Mouse (Mus musculus) embryonic facial prominence, embryonic 11.5 days (tissue): ENCODE results near the gene Pld5. TPM values are rescaled to one million over a fixed set of nuclear protein-coding genes. Genes with fewer than 3 reads are reported as not detected.

ENCODE experiments used
- ATAC-seq: fragments of 200-750 bp; cut with Nextera tagmentation; replicated peaks from 2 replicates; pipeline ENCODE4 v1.8.0; 2017; ENCODE audit warnings: low read depth; ENCODE audit not compliant: insufficient number of reproducible peaks, low FRiP score, low TSS enrichment
- DNase-seq: peaks from one replicate; pipeline ENCODE4 v3.0.0-alpha.2; 2015; ENCODE audit warnings: low spot score
- H3K27ac ChIP-seq: fragments of 300-500 bp; sonication (generic); replicated peaks from 2 replicates; pipeline ENCODE4 v1.5.1; 2014; ENCODE audit warnings: mild to moderate bottlenecking, low read depth, low read length, control low read depth
- H3K27me3 ChIP-seq: fragments of 300-500 bp; sonication (generic); 2 replicates; pipeline ENCODE4 v1.6.1; 2014; ENCODE audit warnings: mild to moderate bottlenecking, low read length, moderate library complexity, mixed read lengths; ENCODE audit not compliant: control insufficient read depth, insufficient read depth
- H3K36me3 ChIP-seq: fragments of 300-500 bp; sonication (generic); replicated peaks from 2 replicates; pipeline ENCODE4 v1.6.1; 2014; ENCODE audit warnings: low read depth, mild to moderate bottlenecking, low read length, moderate library complexity, mixed read lengths; ENCODE audit not compliant: control insufficient read depth, insufficient read depth
- H3K4me1 ChIP-seq: fragments of 300-500 bp; sonication (generic); 2 replicates; pipeline ENCODE4 v1.6.1; 2014; ENCODE audit warnings: low read length, mixed read lengths; ENCODE audit not compliant: control insufficient read depth, insufficient read depth
- H3K4me2 ChIP-seq: fragments of 300-500 bp; sonication (generic); 2 replicates; pipeline ENCODE4 v1.6.1; 2014; ENCODE audit warnings: low read depth, mild to moderate bottlenecking, control low read depth, low read length, moderate library complexity
- H3K4me3 ChIP-seq: fragments of 300-500 bp; sonication (generic); 2 replicates; pipeline ENCODE4 v1.5.1; 2014; ENCODE audit warnings: low read depth, low read length, control low read depth
- H3K9ac ChIP-seq: fragments of 300-500 bp; sonication (generic); replicated peaks from 2 replicates; pipeline ENCODE4 v1.6.1; 2014; ENCODE audit warnings: mild to moderate bottlenecking, control low read depth, low read length
- H3K9me3 ChIP-seq: fragments of 300-500 bp; sonication (generic); replicated peaks from 2 replicates; pipeline ENCODE4 v1.6.1; 2016; ENCODE audit warnings: mild to moderate bottlenecking, low read length, inconsistent platforms, mixed read lengths; ENCODE audit not compliant: control insufficient read depth
- WGBS: fragments of 180-500 bp; shearing (Covaris S2); extraction: QIAGEN DNeasy Blood & Tissue Kit; methylation state at CpG from one replicate; pipeline ENCODE4 v1.1.7; 2014; 5-methylcytosine and 5-hydroxymethylcytosine counted together
- polyA plus RNA-seq: library from polyadenylated mRNA; unstranded; fragments of >200 nt; fragmentation: Nextera tagmentation; extraction: Ambion mirVana; gene quantifications from 2 replicates; pipeline ENCODE4 v1.2.1, GENCODE M21; 2014

Gene Pld5
- polyA plus RNA-seq, 1 experiment from 2014 or later: 0.29 TPM

DNA sequence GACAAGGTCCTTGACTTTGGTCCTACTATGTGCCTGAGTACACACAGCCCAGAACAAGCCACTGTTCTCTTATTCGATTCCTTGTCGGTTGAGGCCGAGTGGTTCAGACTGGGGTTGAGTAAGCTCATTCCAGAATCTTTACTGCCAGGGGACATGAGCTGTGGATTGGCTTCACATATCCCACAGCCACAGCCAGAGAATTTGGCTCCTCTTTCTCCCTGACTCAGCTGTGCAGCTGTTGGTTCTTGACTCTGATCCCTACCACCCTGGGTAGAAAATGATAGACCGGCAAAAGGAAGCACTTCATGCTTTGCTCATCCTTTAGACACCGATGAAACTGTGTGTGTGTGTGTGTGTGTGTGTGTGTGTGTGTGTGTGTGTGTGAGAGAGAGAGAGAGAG lies 343.7 kb downstream of the Pld5 start:
- Histone ChIP-seq H3K9ac (no peak overlapping the region), H3K27me3 (no peaks in the 10 kb centered on the region), H3K9me3 (no peaks in the 10 kb centered on the region), H3K36me3 (no peaks in the 10 kb centered on the region), H3K4me3 (no peak overlapping the region), H3K27ac (no peak overlapping the region), H3K4me1 (no peaks in the 10 kb centered on the region), H3K4me2 (no peak overlapping the region)
- WGBS: 87% methylated on average over 5 of the region's 5 CpGs
- DNase-seq (no peak), ATAC-seq (no peak)

DNA sequence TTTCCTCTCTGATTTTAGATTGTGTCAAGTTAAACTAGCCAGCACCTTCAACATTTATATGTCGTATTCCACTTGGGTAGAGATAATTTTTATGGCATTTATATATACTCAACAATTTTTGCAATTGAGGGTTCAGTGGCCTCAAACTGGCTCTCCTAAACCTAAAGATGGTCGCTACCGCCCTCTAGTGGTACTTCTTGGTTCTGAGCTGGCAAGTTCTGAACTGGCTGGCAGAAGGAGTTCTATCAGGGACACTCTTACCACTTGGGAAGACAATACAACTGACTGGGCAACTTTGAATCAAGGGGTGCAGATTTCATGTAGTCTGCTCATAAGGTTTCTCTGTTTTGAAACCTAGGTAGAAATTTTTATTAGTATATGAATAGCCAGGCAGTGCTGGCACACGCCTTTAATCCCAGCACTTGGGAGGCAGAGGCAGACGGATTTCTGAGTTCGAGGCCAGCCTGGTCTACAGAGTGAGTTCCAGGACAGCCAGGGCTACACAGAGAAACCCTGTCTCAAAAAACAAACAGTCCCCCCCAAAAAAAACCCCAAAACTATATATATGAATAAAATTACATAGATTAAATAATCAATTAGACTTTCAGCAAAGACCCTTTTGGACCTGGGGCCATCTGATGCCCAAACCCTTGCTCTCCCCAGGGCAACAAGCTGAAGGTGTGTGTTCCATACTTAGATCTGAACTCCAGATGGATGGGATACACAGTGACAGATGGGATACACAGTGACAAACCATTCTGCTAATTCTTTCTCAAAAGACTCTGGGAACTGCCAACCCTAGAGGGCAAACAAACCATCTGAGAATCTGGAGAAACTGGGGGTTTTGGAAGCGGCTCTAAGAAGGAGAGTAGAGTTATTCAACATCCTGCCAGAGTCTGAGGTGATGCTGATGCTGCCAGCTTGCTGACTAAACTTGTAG lies 351.0 kb downstream of the Pld5 start:
- Histone ChIP-seq H3K4me3 (no peak overlapping the region), H3K27ac (no peak overlapping the region), H3K9me3 (no peaks in the 10 kb centered on the region), H3K4me2 (no peak overlapping the region), H3K4me1 (no peaks in the 10 kb centered on the region), H3K9ac (no peak overlapping the region), H3K36me3 (no peaks in the 10 kb centered on the region), H3K27me3 (no peaks in the 10 kb centered on the region)
- WGBS: 56% methylated on average over 7 of the region's 7 CpGs
- ATAC-seq (no peak), DNase-seq (peak; percentile 82)

DNA sequence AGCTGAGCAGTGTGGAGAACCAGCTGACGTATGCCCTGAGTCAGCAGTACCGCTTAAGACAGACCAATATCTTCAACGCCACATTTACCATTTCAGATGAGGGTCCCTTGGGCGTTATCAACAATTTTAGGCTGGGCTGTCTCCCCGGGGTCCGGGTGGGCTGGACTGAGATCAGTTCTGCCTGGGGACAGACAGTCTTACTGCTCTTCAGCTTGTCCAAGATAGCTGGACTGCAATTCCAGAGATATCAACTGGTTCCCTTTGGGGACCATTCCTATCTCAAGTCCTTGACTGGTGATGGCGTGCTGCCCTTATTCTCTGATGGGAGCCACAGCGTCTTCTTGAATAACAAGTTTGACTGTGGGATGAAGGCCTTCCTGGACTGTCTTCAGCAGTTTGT lies 354.0 kb downstream of the Pld5 start:
- ATAC-seq: no peak
- Histone ChIP-seq H3K27me3 (no peaks in the 10 kb centered on the region), H3K9ac (no peak overlapping the region), H3K36me3 (no peaks in the 10 kb centered on the region), H3K27ac (no peak overlapping the region), H3K4me1 (no peaks in the 10 kb centered on the region), H3K9me3 (no peaks in the 10 kb centered on the region), H3K4me2 (no peak overlapping the region), H3K4me3 (no peak overlapping the region)
- DNase-seq: no peak
- 90% methylated on average over 8 of the region's 8 CpGs for WGBS

DNA sequence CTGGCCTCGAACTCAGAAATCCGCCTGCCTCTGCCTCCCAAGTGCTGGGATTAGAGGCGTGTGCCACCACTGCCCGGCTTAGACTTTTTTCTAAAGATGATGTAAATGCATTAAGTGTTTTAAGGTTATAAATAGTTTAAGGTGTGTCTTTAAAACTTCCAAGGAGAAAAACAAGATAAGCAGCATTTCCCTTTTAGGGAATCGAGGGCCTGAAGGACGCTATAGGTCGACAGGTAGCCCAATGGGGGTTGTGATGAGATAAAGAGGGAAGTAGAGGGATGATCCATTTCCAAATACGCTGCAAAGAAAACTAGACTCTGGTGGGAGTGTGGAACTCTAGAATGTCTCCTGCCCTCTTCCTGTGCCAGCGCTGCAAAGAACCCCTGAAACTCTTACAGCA lies 355.1 kb downstream of the Pld5 start, which contains the start of gene Gm38100:
Gene Gm38100, plus strand, starts transcription at position 301 of the 400 bp plus-strand sequence.
- Histone ChIP-seq H3K4me2 (no peak within 1 kb of the TSS), H3K4me3 (no peak within 1 kb of the TSS), H3K27me3 (no peaks in the 10 kb centered on the region), H3K9me3 (no peaks in the 10 kb centered on the region), H3K27ac (no peak within 1 kb of the TSS), H3K9ac (no peak within 1 kb of the TSS), H3K4me1 (no peaks in the 10 kb centered on the region), H3K36me3 (no peaks in the 10 kb centered on the region)
- ATAC-seq (no peak), DNase-seq (no peak)
- 88% methylated on average over 9 of the region's 9 CpGs for WGBS

DNA sequence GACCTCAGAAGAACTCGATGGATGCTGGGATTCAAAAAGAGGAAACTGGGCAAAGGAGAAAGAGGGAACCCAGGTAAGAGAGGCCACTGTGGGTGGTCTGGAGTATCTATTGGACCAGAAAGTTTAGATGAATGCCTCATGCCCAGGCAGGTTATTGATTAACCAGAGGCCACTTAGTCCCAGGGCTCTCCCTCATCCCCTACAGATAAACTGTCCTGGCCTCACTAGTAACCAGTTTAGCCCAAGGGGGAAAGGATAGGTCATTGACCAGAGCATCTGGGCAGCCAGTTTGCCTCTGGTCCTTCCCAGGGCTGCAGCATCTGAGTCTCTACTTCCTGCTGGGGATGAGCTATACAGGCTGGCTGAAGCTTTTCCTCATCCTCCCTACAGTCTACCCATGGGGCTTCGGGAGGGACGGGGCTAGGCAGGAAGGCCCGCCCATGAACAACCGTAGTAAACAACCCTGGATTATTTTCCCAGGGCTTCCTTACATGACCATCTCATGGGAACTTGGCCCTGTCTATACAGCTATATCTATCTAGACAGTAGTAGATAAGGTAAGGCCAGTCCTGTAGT lies 361.3 kb downstream of the Pld5 start:
- Histone ChIP-seq H3K4me1 (no peaks in the 10 kb centered on the region), H3K27ac (no peak overlapping the region), H3K9me3 (no peaks in the 10 kb centered on the region), H3K4me3 (no peak overlapping the region), H3K27me3 (no peaks in the 10 kb centered on the region), H3K4me2 (no peak overlapping the region), H3K36me3 (0 out of 2 replicates have a peak, but pooled peaks cover 1% of the 10 kb centered on the region), H3K9ac (no peak overlapping the region)
- WGBS: 82% methylated on average over 5 of the region's 5 CpGs
- DNase-seq (no peak), ATAC-seq (no peak)
